Mouse (Mus musculus) embryonic facial prominence, embryonic 12.5 days (tissue): ENCODE data around the gene Morc1. TPM values are rescaled to one million over a fixed set of nuclear protein-coding genes. Genes with fewer than 3 reads are reported as not detected.

Source experiments
- ATAC-seq: fragments of 200-750 bp; cut with Nextera tagmentation; 2 replicates; pipeline ENCODE4 v1.8.0; 2017; ENCODE audit not compliant: insufficient number of reproducible peaks, insufficient read depth, low FRiP score, low TSS enrichment
- H3K27ac ChIP-seq: fragments of 300-500 bp; sonication (generic); 2 replicates; pipeline ENCODE4 v1.5.1; 2016; ENCODE audit warnings: mild to moderate bottlenecking
- H3K27me3 ChIP-seq: fragments of 300-500 bp; sonication (generic); 2 replicates; pipeline ENCODE4 v1.6.1; 2016; ENCODE audit warnings: mild to moderate bottlenecking, moderate library complexity
- H3K36me3 ChIP-seq: fragments of 300-500 bp; sonication (generic); 2 replicates; pipeline ENCODE4 v1.6.1; 2016; ENCODE audit warnings: mild to moderate bottlenecking
- H3K4me1 ChIP-seq: fragments of 300-500 bp; sonication (generic); 2 replicates; pipeline ENCODE4 v1.6.1; 2016
- H3K4me2 ChIP-seq: fragments of 300-500 bp; sonication (generic); replicated peaks from 2 replicates; pipeline ENCODE4 v1.6.1; 2016; ENCODE audit warnings: mild to moderate bottlenecking, moderate library complexity
- H3K4me3 ChIP-seq: fragments of 300-500 bp; sonication (generic); 2 replicates; pipeline ENCODE4 v1.5.1; 2016; ENCODE audit warnings: mild to moderate bottlenecking
- H3K9ac ChIP-seq: fragments of 300-500 bp; sonication (generic); 2 replicates; pipeline ENCODE4 v1.6.1; 2016; ENCODE audit warnings: mild to moderate bottlenecking, moderate library complexity
- H3K9me3 ChIP-seq: fragments of 300-500 bp; sonication (generic); 2 replicates; pipeline ENCODE4 v1.6.1; 2016; ENCODE audit warnings: mild to moderate bottlenecking, moderate library complexity
- WGBS: fragments of 180-500 bp; shearing (Covaris S2); methylation state at CpG from one replicate; pipeline ENCODE4 v1.1.7; 2016; 5-methylcytosine and 5-hydroxymethylcytosine counted together
- polyA plus RNA-seq: library from polyadenylated mRNA; unstranded; fragments of >200 nt; fragmentation: Nextera tagmentation; extraction: Ambion mirVana; gene quantifications from 2 replicates; pipeline ENCODE4 v1.2.1, GENCODE M21; 2016

Gene Morc1
- polyA plus RNA-seq, 1 experiment from 2014 or later: not detected

DNA sequence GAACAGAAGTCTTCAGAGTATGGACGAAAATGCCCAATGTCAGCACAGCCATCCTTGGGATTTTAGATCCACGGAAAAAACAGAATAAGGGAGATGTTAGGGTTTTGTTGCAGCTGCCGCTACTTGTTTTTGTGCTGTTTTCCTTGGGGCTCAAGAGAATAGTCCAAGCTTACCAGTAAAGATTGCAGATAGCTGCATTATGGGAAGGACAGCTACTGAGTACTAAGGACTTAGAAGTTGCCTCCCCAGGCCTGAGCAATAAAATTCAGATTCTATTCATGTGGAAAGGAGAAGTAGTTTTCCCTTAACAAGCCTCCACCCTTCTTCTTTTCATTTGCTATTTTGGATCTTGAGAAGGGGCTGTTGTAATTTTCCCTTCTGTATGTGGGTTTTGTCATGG is 177.2 kb downstream of the Morc1 start:
- no peak for ATAC-seq
- Histone ChIP-seq H3K9ac (no peak overlapping the region), H3K4me2 (no peak overlapping the region), H3K4me3 (no peak overlapping the region), H3K27ac (no peak overlapping the region), H3K9me3 (no peaks in the 10 kb centered on the region), H3K4me1 (no peaks in the 10 kb centered on the region), H3K27me3 (no peaks in the 10 kb centered on the region), H3K36me3 (no peaks in the 10 kb centered on the region)
- 90% methylated on average over 3 of the region's 3 CpGs for WGBS

DNA sequence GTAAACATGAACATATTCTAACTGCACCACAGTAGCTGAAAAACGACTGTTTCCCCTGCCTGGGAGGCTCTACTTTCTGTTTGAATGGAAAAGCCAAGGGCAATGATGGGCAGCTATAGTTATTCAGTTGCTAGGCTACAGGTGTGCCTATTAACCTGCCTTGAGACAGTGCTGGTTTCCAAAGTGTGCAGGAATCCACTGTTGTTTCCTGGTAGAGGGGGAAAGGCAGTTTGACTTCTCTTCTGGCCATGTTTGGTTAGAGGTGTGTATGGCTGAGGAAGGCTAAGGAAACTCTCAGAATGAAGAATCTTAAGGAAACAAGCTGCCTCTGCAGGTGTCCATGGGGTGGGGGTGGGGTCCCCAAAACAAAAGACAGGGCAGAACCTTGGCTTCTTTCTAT is 179.8 kb downstream of the Morc1 start:
- ATAC-seq: no peak
- Histone ChIP-seq H3K4me3 (no peak overlapping the region), H3K36me3 (no peaks in the 10 kb centered on the region), H3K4me1 (no peaks in the 10 kb centered on the region), H3K9ac (no peak overlapping the region), H3K27ac (no peak overlapping the region), H3K4me2 (no peak overlapping the region), H3K27me3 (no peaks in the 10 kb centered on the region), H3K9me3 (no peaks in the 10 kb centered on the region)
- 60% methylated on average over 1 of the region's 1 CpGs for WGBS

DNA sequence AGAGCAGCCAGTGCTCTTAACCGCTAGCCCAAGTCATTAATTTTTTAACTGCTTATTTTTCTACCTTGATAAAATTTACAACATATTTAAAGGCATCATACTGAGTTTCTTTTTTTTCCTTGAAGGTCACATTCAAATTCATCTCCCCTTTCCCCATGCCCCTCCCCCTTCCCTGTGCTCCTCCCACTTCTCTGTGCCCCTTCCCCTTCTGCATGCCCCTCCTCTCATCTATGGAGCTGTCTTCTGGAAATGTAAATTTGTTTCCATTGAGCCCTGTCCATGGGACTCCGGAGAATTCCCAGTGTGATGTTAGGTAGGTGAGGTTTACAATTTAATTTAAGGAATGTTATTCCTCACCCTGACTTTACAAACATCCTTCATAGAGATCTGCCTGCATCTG is 180.4 kb downstream of the Morc1 start:
- Histone ChIP-seq H3K9me3 (no peaks in the 10 kb centered on the region), H3K27ac (no peak overlapping the region), H3K4me3 (no peak overlapping the region), H3K4me1 (no peaks in the 10 kb centered on the region), H3K9ac (no peak overlapping the region), H3K4me2 (no peak overlapping the region), H3K36me3 (no peaks in the 10 kb centered on the region), H3K27me3 (no peaks in the 10 kb centered on the region)
- WGBS: 86% methylated on average over 2 of the region's 2 CpGs
- no peak for ATAC-seq

DNA sequence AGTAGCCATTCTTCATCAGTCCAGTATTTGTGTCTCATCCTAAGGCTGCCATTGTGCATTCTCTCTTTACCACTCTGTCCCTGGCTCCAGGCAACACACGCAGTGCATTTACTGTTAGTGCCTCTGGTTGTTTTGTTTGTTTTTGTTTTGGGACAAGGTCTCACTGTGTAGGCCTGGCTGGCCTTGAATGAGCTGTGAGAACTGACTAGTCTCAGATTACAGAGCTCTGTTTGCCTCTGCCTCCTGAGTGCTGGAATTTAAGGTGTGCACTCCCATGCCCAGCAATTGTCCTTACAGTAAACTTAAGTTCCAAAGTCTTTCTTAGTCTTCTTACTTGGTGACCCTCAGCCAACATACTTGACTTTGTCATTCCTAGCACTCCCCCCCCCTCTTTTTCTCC is 182.7 kb downstream of the Morc1 start:
- H3K36me3 ChIP-seq: no peaks in the 10 kb centered on the region
- no peaks in the 10 kb centered on the region for H3K4me1 ChIP-seq
- H3K9ac ChIP-seq: no peak overlapping the region
- no peak overlapping the region for H3K4me2 ChIP-seq
- H3K27me3 ChIP-seq: no peaks in the 10 kb centered on the region
- 24% methylated on average over 1 of the region's 1 CpGs for WGBS
- H3K27ac ChIP-seq: no peak overlapping the region
- H3K4me3 ChIP-seq: no peak overlapping the region
- ATAC-seq: no peak
- no peaks in the 10 kb centered on the region for H3K9me3 ChIP-seq

DNA sequence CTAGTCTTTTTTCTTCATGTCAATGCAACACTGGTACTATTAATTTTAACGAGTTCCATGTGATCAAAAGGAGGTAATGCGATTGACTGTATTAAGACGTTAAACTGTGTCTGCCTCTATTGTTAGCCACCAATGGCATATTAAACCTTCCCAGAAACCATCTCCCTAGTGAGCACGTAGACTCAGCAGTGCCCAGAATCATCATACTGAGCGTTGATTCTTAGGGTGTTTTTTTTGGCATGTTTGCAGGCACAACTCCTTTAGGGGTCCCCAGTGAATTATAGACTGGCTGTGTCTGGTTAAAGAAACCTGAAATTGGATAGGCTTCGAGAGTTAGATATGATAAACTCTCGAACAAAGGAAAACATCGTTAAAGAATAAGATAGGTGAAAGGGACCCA is 189.5 kb downstream of the Morc1 start:
- H3K4me2 ChIP-seq: no peak overlapping the region
- no peaks in the 10 kb centered on the region for H3K36me3 ChIP-seq
- H3K9me3 ChIP-seq: no peaks in the 10 kb centered on the region
- WGBS: 39% methylated on average over 8 of the region's 8 CpGs
- ATAC-seq: no peak
- no peak overlapping the region for H3K27ac ChIP-seq
- no peaks in the 10 kb centered on the region for H3K4me1 ChIP-seq
- no peak overlapping the region for H3K4me3 ChIP-seq
- no peak overlapping the region for H3K9ac ChIP-seq
- no peaks in the 10 kb centered on the region for H3K27me3 ChIP-seq

DNA sequence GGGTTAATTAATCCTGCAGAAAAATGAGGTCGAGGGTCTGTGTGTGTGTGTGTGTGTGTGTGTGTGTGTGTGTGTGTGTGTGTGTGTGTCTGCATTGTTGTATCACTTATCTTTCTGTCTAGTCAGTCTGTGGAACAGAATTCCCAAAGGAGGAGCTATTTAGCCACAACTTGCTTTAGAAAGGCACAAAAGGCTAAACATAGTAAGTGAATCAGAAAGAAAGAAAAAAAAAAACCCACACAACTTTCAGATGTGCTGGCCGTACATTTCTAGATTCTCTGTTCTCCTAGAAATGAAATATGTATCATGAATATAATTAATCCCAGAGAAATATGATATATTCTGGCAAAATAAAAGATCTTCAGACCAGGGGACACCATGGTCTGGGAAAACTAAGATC is 190.0 kb downstream of the Morc1 start:
- Histone ChIP-seq H3K4me1 (no peaks in the 10 kb centered on the region), H3K27me3 (no peaks in the 10 kb centered on the region), H3K4me3 (no peak overlapping the region), H3K9ac (no peak overlapping the region), H3K27ac (no peak overlapping the region), H3K9me3 (no peaks in the 10 kb centered on the region), H3K4me2 (no peak overlapping the region), H3K36me3 (no peaks in the 10 kb centered on the region)
- 22% methylated on average over 2 of the region's 2 CpGs for WGBS
- no peak for ATAC-seq

DNA sequence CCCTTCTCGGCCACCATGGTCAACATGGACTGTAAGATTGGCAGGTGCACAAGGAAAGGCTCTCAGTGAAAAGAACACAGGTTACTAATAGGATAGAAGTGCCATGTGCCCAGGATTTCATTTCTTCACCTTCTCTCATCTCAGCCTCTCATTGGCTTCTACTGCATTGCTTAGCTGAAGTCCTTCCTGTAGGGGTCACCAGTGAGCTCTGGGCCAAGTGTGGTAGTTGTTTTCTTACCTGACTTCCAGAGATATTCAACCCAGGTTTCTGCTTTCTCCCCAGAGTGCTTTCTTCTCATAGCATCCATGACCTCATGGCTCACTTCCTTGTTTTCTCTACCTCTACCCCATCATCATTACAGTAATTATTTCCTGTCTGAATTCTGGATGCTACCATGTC is 192.4 kb downstream of the Morc1 start:
- ATAC-seq: no peak
- WGBS: 81% methylated on average over 1 of the region's 1 CpGs
- no peak overlapping the region for H3K9ac ChIP-seq

DNA sequence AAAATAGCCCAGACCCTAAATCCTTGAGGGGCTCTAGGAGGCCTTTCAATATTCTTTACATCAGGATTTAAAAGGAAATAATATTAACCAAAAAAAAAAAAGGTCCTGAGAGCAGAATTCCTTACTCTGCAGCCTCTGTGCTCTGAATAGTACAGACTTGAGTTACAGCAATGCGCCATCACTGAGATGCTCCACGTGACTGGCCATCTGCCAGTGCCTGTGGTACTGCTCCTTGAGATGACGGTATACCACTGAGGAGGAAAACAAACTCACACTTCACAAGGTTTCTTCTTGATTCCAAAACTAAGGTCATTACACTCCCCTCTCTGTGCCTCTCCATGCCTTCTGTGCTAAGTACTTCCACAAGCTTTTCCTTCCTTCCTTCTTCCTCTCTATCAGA is 195.1 kb downstream of the Morc1 start:
- Histone ChIP-seq H3K9ac (no peak overlapping the region), H3K4me1 (no peaks in the 10 kb centered on the region), H3K36me3 (no peaks in the 10 kb centered on the region), H3K27me3 (no peaks in the 10 kb centered on the region), H3K27ac (no peak overlapping the region), H3K9me3 (no peaks in the 10 kb centered on the region), H3K4me3 (no peak overlapping the region), H3K4me2 (no peak overlapping the region)
- no peak for ATAC-seq
- 77% methylated on average over 3 of the region's 3 CpGs for WGBS

More for the DNA sequence above, 192.4 kb downstream of the Morc1 start:
- H3K36me3 ChIP-seq: no peaks in the 10 kb centered on the region
- no peak overlapping the region for H3K4me3 ChIP-seq
- no peaks in the 10 kb centered on the region for H3K4me1 ChIP-seq
- H3K9me3 ChIP-seq: no peaks in the 10 kb centered on the region
- H3K27ac ChIP-seq: no peak overlapping the region
- no peaks in the 10 kb centered on the region for H3K27me3 ChIP-seq
- no peak overlapping the region for H3K4me2 ChIP-seq

DNA sequence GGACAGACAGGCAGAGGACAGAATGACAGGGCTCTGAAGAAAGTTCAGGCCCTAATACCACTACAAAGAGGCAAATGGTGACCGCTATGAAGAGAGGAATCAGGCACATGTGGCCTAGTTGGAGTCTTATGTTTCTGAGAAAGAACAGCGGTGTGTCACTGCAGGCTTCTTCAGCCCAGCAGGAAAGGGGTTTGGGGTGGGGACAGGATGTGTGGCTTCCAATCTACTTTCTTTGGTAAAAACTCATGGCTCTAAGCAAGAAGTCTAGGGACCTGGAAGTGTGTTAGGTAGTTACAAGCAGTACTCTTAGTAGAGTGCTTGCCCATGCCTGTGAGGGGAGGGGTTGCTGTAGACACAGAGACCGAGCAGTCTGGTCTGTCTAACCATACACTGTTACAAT is 196.3 kb downstream of the Morc1 start:
- Histone ChIP-seq H3K4me3 (no peak overlapping the region), H3K27me3 (no peaks in the 10 kb centered on the region), H3K9me3 (no peaks in the 10 kb centered on the region), H3K27ac (no peak overlapping the region), H3K4me1 (no peaks in the 10 kb centered on the region), H3K4me2 (no peak overlapping the region), H3K9ac (no peak overlapping the region), H3K36me3 (no peaks in the 10 kb centered on the region)
- no peak for ATAC-seq
- 86% methylated on average over 3 of the region's 3 CpGs for WGBS

DNA sequence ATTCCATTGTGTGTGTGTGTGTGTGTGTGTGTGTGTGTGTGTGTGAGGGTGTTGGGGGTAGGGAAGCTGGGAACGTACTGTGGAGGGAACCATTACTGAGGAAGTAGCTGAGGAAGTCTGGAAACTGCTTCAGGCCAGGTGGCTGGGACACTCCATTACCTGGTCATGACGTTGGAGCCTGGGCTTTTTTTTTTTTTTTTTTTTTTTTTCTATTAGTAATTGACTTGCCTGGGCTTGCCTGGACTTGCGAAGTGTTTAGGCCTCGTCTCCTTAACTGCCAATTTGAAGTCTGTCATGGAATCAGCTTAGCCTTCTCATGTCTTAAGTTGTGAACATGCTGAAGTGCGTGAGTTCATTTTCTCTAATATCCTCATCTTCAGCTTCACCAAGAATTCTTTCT is 198.7 kb downstream of the Morc1 start:
- Histone ChIP-seq H3K9ac (no peak overlapping the region), H3K4me3 (no peak overlapping the region), H3K4me1 (no peaks in the 10 kb centered on the region), H3K27me3 (no peaks in the 10 kb centered on the region), H3K27ac (no peak overlapping the region), H3K36me3 (no peaks in the 10 kb centered on the region), H3K9me3 (no peaks in the 10 kb centered on the region), H3K4me2 (no peak overlapping the region)
- WGBS: 69% methylated on average over 5 of the region's 5 CpGs
- ATAC-seq: no peak

DNA sequence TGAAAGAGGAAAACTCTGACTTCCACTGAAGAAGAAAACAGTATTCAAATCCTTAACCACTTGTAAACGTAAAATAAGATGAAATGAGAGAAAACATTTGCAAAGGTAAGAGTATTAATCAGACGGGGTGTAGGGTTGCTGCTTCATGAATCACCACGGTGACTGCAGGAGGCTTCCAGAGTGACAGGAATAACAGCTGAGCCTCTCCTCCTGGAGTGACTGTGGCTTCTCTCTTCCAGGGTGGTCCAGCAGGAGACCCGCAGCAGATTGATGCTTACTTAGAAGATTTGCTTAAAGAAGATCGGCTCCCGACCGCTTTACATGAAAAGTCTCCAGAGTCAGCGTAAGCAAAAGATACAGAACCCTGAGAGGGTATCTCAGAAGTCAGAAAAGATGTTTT is 199.4 kb downstream of the Morc1 start:
- Histone ChIP-seq H3K9me3 (no peaks in the 10 kb centered on the region), H3K4me3 (no peak overlapping the region), H3K4me2 (no peak overlapping the region), H3K36me3 (no peaks in the 10 kb centered on the region), H3K27ac (no peak overlapping the region), H3K27me3 (no peaks in the 10 kb centered on the region), H3K9ac (no peak overlapping the region), H3K4me1 (no peaks in the 10 kb centered on the region)
- no peak for ATAC-seq
- 22% methylated on average over 8 of the region's 8 CpGs for WGBS

DNA sequence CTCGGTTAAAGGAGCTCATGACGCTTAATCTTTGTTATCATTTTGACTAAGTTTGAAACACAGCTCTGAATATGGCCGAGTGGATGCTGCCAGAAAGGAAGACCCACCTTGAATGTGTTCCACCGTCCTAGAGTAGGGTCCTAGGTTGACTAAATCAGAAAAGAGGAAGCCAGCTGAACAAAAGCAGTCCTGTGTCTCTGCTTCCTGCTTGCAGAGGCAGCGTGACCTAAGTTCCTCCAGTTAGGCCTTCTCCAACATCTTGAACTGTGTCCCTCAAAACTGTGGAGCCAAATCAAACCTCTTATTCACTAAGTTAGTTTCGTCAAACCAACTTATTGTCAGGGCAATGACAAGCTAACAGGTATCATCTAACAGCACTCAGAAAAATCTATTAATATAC is 201.3 kb downstream of the Morc1 start:
- H3K4me2 ChIP-seq: no peak overlapping the region
- no peak overlapping the region for H3K27ac ChIP-seq
- ATAC-seq: no peak
- H3K36me3 ChIP-seq: no peaks in the 10 kb centered on the region
- H3K4me3 ChIP-seq: no peak overlapping the region
- H3K27me3 ChIP-seq: no peaks in the 10 kb centered on the region
- no peak overlapping the region for H3K9ac ChIP-seq
- no peaks in the 10 kb centered on the region for H3K4me1 ChIP-seq
- WGBS: 86% methylated on average over 6 of the region's 6 CpGs
- H3K9me3 ChIP-seq: no peaks in the 10 kb centered on the region

DNA sequence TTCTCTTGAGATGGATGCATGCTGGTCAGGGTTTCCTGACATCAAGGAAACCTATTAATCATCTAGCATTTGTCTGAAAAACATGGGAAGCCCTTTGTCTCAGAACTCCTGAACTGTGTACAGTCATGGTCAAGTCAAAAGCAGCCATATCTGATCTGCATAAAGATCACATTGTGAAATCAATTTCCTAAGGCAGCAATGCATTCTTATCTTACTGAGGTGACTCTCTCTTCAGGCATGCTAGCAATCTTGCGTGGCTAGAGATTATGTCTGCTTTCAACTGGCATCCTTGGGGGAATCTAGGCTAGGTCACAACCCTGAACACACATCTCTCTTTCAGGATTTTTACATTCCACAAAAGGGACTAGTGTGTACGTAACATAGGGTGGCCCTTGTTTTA is 215.2 kb downstream of the Morc1 start:
- Histone ChIP-seq H3K36me3 (no peaks in the 10 kb centered on the region), H3K9me3 (no peaks in the 10 kb centered on the region), H3K9ac (no peak overlapping the region), H3K4me3 (no peak overlapping the region), H3K27ac (no peak overlapping the region), H3K4me2 (no peak overlapping the region), H3K27me3 (no peaks in the 10 kb centered on the region), H3K4me1 (no peaks in the 10 kb centered on the region)
- no peak for ATAC-seq
- WGBS: 64% methylated on average over 2 of the region's 2 CpGs
